Mouse (Mus musculus): ENCODE results near the gene Ephb4. TPM values are rescaled to one million over a fixed set of nuclear protein-coding genes. Genes with fewer than 3 reads are reported as not detected.
A peak's percentile ranks its signal among the peaks of the same experiment; 100 is the strongest.

Ephb4 gene
- total and polyA plus RNA-seq, 2 experiments from 2014 or later = 5.5 to 18.3 TPM

DNA sequence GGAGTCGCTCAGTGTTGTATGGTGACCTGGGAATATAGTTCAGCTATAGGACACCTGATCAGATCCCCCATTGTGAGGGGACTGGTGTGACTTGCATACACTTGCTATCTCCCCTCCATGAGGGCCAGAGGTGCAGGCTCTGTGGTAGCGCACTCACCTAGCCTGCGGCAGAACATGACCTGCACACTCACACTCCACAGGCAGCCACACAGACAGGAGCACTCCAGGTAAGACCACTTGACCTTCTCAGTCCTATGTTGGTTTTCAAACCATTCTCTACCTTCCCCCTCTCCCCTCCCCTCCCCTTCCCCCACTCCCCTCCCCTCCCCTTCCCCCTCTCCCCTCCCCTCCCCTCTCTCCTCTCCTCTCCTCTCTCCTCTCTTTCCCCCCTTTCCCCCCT lies 60.6 kb downstream of the Ephb4 start:
- Histone ChIP-seq H3K36me3 (ENCODE audit: insufficient read depth, low read length) (no peaks in the 10 kb centered on the region), H3K27me3 (ENCODE audit: insufficient read depth, low read length) (no peaks in the 10 kb centered on the region), H3K9ac (replicated peaks; ENCODE audit: low read length) (no peak overlapping the region), H3K4me1 (ENCODE audit: insufficient read depth, low read length) (peaks cover 4% of the 10 kb centered on the region), H3K27ac (no peak overlapping the region), H3K4me2 (ENCODE audit: low read depth, low read length) (no peak overlapping the region), H3K4me3 (ENCODE audit: low read length) (no peak overlapping the region), H3K9me3 (ENCODE audit: low read length) (no peaks in the 10 kb centered on the region)
- no peak for ATAC-seq
- no peak for TF ChIP-seq CTCF (IDR thresholded peaks at IDR 0.05; ENCODE audit: low read depth)
- DNase-seq (ENCODE audit: low spot score) = no peak
- 93% methylated on average over 3 of the region's 3 CpGs for WGBS

DNA sequence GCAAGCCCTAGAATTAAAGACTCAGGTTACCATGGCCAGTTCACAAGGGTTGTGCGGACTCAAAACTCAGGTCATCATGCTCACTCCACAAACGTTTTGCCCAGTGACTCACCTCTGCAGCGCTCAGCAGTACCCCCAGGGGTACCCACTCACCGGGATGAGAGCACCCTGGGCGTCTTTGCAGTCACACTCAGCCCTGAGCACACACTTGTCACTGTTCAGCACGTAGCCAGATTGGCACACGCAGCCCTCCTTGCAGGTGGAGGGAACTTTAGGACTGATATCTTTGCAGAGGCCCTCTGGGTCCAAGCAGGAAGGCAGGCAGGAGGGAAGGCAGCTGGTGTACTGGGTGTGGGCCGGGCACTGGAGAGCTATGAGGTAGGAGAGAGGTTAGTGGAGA lies 61.3 kb downstream of the Ephb4 start:
- Histone ChIP-seq H3K9me3 (ENCODE audit: low read length) (no peaks in the 10 kb centered on the region), H3K27ac (no peak overlapping the region), H3K27me3 (ENCODE audit: insufficient read depth, low read length) (no peaks in the 10 kb centered on the region), H3K4me2 (ENCODE audit: low read depth, low read length) (no peak overlapping the region), H3K4me1 (ENCODE audit: insufficient read depth, low read length) (peaks cover 4% of the 10 kb centered on the region), H3K36me3 (ENCODE audit: insufficient read depth, low read length) (no peaks in the 10 kb centered on the region), H3K9ac (replicated peaks; ENCODE audit: low read length) (no peak overlapping the region), H3K4me3 (ENCODE audit: low read length) (no peak overlapping the region)
- WGBS = 79% methylated on average over 8 of the region's 8 CpGs
- no peak for ATAC-seq
- DNase-seq (ENCODE audit: low spot score) = no peak
- no peak for TF ChIP-seq CTCF (IDR thresholded peaks at IDR 0.05; ENCODE audit: low read depth)

DNA sequence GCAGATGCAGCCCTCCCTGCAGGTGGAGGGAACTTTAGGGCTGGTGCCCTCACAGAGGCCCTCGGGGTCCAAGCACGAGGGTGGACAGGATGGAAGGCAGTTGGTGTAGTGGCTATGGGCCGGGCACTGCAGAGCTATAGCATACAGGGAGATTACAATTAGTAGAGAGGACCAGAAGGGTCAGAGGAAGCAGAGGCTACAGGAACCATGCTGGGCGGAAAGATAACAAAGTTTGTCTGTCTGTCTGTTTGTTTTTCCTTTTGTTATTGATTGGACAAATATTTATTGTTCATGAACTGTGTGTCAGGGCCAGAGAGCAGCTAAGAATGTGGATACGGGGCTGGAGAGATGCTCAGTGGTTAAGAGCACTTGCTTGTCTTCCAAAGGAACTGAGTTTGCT lies 64.3 kb downstream of the Ephb4 start:
- Histone ChIP-seq H3K4me1 (ENCODE audit: insufficient read depth, low read length) (no peaks in the 10 kb centered on the region), H3K4me3 (ENCODE audit: low read length) (no peak overlapping the region), H3K9ac (replicated peaks; ENCODE audit: low read length) (no peak overlapping the region), H3K4me2 (ENCODE audit: low read depth, low read length) (no peak overlapping the region), H3K27ac (no peak overlapping the region), H3K9me3 (ENCODE audit: low read length) (no peaks in the 10 kb centered on the region), H3K36me3 (ENCODE audit: insufficient read depth, low read length) (no peaks in the 10 kb centered on the region), H3K27me3 (ENCODE audit: insufficient read depth, low read length) (no peaks in the 10 kb centered on the region)
- WGBS = 63% methylated on average over 5 of the region's 5 CpGs
- TF ChIP-seq CTCF (IDR thresholded peaks at IDR 0.05; ENCODE audit: low read depth) = no peak
- no peak for DNase-seq (ENCODE audit: low spot score)
- no peak for ATAC-seq

GRCm38 (mm10) chr5:137419105-137419504 lies 69.2 kb downstream of the Ephb4 start:
- DNase-seq (ENCODE audit: low spot score) (no peak), ATAC-seq (no peak)
- Histone ChIP-seq H3K4me3 (ENCODE audit: low read length) (no peak overlapping the region), H3K9ac (replicated peaks; ENCODE audit: low read length) (no peak overlapping the region), H3K27me3 (ENCODE audit: insufficient read depth, low read length) (no peaks in the 10 kb centered on the region), H3K27ac (no peak overlapping the region), H3K36me3 (ENCODE audit: insufficient read depth, low read length) (no peaks in the 10 kb centered on the region), H3K4me2 (ENCODE audit: low read depth, low read length) (no peak overlapping the region), H3K9me3 (ENCODE audit: low read length) (no peaks in the 10 kb centered on the region), H3K4me1 (ENCODE audit: insufficient read depth, low read length) (no peaks in the 10 kb centered on the region)
- 77% methylated on average over 9 of the region's 9 CpGs for WGBS
- no peak for TF ChIP-seq CTCF (IDR thresholded peaks at IDR 0.05; ENCODE audit: low read depth)

DNA sequence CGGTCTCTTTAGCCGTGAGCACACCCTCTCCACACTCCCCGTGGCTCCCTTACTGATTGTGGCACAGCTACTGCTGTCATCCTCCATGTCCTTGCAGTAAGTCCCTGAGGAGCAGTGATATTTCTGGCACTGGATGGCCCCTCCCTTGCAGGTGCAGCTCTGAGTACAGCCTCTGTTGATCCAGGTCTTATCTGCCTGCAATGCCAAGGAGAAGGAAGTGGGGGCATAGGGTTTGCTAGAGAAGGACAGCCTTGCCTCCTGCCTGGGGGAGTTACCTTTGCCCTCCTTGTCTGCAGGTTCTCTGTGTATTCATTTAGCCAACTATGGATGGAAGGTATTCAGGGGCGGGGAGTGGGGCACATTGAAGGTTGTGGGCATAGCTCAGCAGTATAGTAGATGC lies 69.9 kb downstream of the Ephb4 start:
- whole genome bisulfite sequencing = 75% methylated on average over 4 of the region's 4 CpGs
- Histone ChIP-seq H3K9ac (replicated peaks; ENCODE audit: low read length) (no peak overlapping the region), H3K4me1 (ENCODE audit: insufficient read depth, low read length) (no peaks in the 10 kb centered on the region), H3K36me3 (ENCODE audit: insufficient read depth, low read length) (no peaks in the 10 kb centered on the region), H3K27me3 (ENCODE audit: insufficient read depth, low read length) (no peaks in the 10 kb centered on the region), H3K9me3 (ENCODE audit: low read length) (no peaks in the 10 kb centered on the region), H3K4me2 (ENCODE audit: low read depth, low read length) (no peak overlapping the region), H3K4me3 (ENCODE audit: low read length) (no peak overlapping the region), H3K27ac (no peak overlapping the region)
- DNase-seq (ENCODE audit: low spot score) (no peak), ATAC-seq (no peak)
- no peak for TF ChIP-seq CTCF (IDR thresholded peaks at IDR 0.05; ENCODE audit: low read depth)

- no peak for TF ChIP-seq CTCF (IDR thresholded peaks at IDR 0.05; ENCODE audit: low read depth)
- Histone ChIP-seq H3K4me1 (ENCODE audit: insufficient read depth, low read length) (no peaks in the 10 kb centered on the region; the same call in 1 of the 2 replicates), H3K36me3 (ENCODE audit: insufficient read depth, low read length) (no peaks in the 10 kb centered on the region), H3K4me2 (ENCODE audit: low read depth, low read length) (no peak overlapping the region), H3K9ac (replicated peaks; ENCODE audit: low read length) (no peak overlapping the region), H3K4me3 (ENCODE audit: low read length) (no peak overlapping the region), H3K9me3 (ENCODE audit: low read length) (no peaks in the 10 kb centered on the region), H3K27ac (no peak overlapping the region), H3K27me3 (ENCODE audit: insufficient read depth, low read length) (no peaks in the 10 kb centered on the region)
- 56% methylated on average over 6 of the region's 6 CpGs for WGBS
- peak; percentile 22 for DNase-seq (ENCODE audit: low spot score)
- peak; percentile 38; the same call in 1 of the 2 replicates for ATAC-seq
Observed at GRCm38 (mm10) chr5:137425648-137426047, 75.7 kb downstream of the Ephb4 start.

Other genes starting within 250 kb of the Ephb4 start
- gene Trim56, start 233.9 kb upstream of the Ephb4 start, total RNA-seq (2014; rRNA removed) = 3.7 and 7.2 TPM in 2 replicates
- gene Trim56, start 233.9 kb upstream of the Ephb4 start, polyA plus RNA-seq (2015; fragmentation: Nextera tagmentation; extraction: Ambion mirVana) = 2.6 and 3.1 TPM in 2 replicates
- gene Muc3, start 200.8 kb upstream of the Ephb4 start, total RNA-seq (2014; rRNA removed) = not detected in 2 replicates
- not detected in 2 replicates for gene Muc3, start 200.8 kb upstream of the Ephb4 start, polyA plus RNA-seq (2015; fragmentation: Nextera tagmentation; extraction: Ambion mirVana)
- 0.93 TPM in 1 of 2 replicates, not detected in the other for gene Muc3a, start 137.7 kb upstream of the Ephb4 start, total RNA-seq (2014; rRNA removed)
- gene Muc3a, start 137.7 kb upstream of the Ephb4 start, polyA plus RNA-seq (2015; fragmentation: Nextera tagmentation; extraction: Ambion mirVana) = 0.49 and 0.61 TPM in 2 replicates
- gene Ache, start 62.6 kb upstream of the Ephb4 start, total RNA-seq (2014; rRNA removed) = 210 and 219 TPM in 2 replicates
- gene Ache, start 62.6 kb upstream of the Ephb4 start, polyA plus RNA-seq (2015; fragmentation: Nextera tagmentation; extraction: Ambion mirVana) = 151 and 157 TPM in 2 replicates
- gene Ufsp1, start 55.5 kb upstream of the Ephb4 start, total RNA-seq (2014; rRNA removed) = 35.5 TPM in 2 replicates
- gene Ufsp1, start 55.5 kb upstream of the Ephb4 start, polyA plus RNA-seq (2015; fragmentation: Nextera tagmentation; extraction: Ambion mirVana) = 32.1 and 33.3 TPM in 2 replicates
- gene Srrt, start 42.4 kb upstream of the Ephb4 start, total RNA-seq (2014; rRNA removed) = 82.9 and 98.9 TPM in 2 replicates
- gene Srrt, start 42.4 kb upstream of the Ephb4 start, polyA plus RNA-seq (2015; fragmentation: Nextera tagmentation; extraction: Ambion mirVana) = 55.5 and 57.0 TPM in 2 replicates
- gene Trip6, start 35.7 kb upstream of the Ephb4 start, total RNA-seq (2014; rRNA removed) = 14.3 and 15.0 TPM in 2 replicates
- 13.9 and 15.5 TPM in 2 replicates for gene Trip6, start 35.7 kb upstream of the Ephb4 start, polyA plus RNA-seq (2015; fragmentation: Nextera tagmentation; extraction: Ambion mirVana)
- 32.6 and 41.3 TPM in 2 replicates for gene Slc12a9, start 16.5 kb upstream of the Ephb4 start, total RNA-seq (2014; rRNA removed)
- gene Slc12a9, start 16.5 kb upstream of the Ephb4 start, polyA plus RNA-seq (2015; fragmentation: Nextera tagmentation; extraction: Ambion mirVana) = 27.3 and 27.6 TPM in 2 replicates
- 0.43 and 1.6 TPM in 2 replicates for gene Zan, start 127.0 kb downstream of the Ephb4 start, total RNA-seq (2014; rRNA removed)
- gene Zan, start 127.0 kb downstream of the Ephb4 start, polyA plus RNA-seq (2015; fragmentation: Nextera tagmentation; extraction: Ambion mirVana) = 0.15 and 0.25 TPM in 2 replicates
- gene Pop7, start 152.4 kb downstream of the Ephb4 start, total RNA-seq (2014; rRNA removed) = 62.1 and 83.5 TPM in 2 replicates
- 82.2 and 85.3 TPM in 2 replicates for gene Pop7, start 152.4 kb downstream of the Ephb4 start, polyA plus RNA-seq (2015; fragmentation: Nextera tagmentation; extraction: Ambion mirVana)
- gene Gigyf1, start 168.4 kb downstream of the Ephb4 start, total RNA-seq (2014; rRNA removed) = 20.3 and 21.4 TPM in 2 replicates
- 15.1 and 16.2 TPM in 2 replicates for gene Gigyf1, start 168.4 kb downstream of the Ephb4 start, polyA plus RNA-seq (2015; fragmentation: Nextera tagmentation; extraction: Ambion mirVana)
- gene Epo, start 183.1 kb downstream of the Ephb4 start, total RNA-seq (2014; rRNA removed) = not detected in 2 replicates
- gene Epo, start 183.1 kb downstream of the Ephb4 start, polyA plus RNA-seq (2015; fragmentation: Nextera tagmentation; extraction: Ambion mirVana) = not detected in 2 replicates
- 1,135 and 1,251 TPM in 2 replicates for gene Gnb2, start 183.4 kb downstream of the Ephb4 start, total RNA-seq (2014; rRNA removed)
- gene Gnb2, start 183.4 kb downstream of the Ephb4 start, polyA plus RNA-seq (2015; fragmentation: Nextera tagmentation; extraction: Ambion mirVana) = 570 and 592 TPM in 2 replicates
- gene Actl6b, start 203.4 kb downstream of the Ephb4 start, total RNA-seq (2014; rRNA removed) = 192 and 253 TPM in 2 replicates
- 204 and 207 TPM in 2 replicates for gene Actl6b, start 203.4 kb downstream of the Ephb4 start, polyA plus RNA-seq (2015; fragmentation: Nextera tagmentation; extraction: Ambion mirVana)
- 11.1 and 24.2 TPM in 2 replicates for gene Tfr2, start 219.7 kb downstream of the Ephb4 start, total RNA-seq (2014; rRNA removed)
- gene Tfr2, start 219.7 kb downstream of the Ephb4 start, polyA plus RNA-seq (2015; fragmentation: Nextera tagmentation; extraction: Ambion mirVana) = 13.5 and 13.7 TPM in 2 replicates

All from hindbrain, postnatal 0 days (tissue).